Mouse (Mus musculus) forebrain, embryonic 12.5 days (tissue): ENCODE measurements around the gene Thegl. TPM values are rescaled to one million over a fixed set of nuclear protein-coding genes. Genes with fewer than 3 reads are reported as not detected.

Experiments used
- ATAC-seq: fragments of 200-750 bp; cut with Nextera tagmentation; 2 replicates; pipeline ENCODE4 v1.8.0; 2017; ENCODE audit warnings: moderate TSS enrichment; ENCODE audit not compliant: low FRiP score
- H3K27ac ChIP-seq: fragments of 300-500 bp; sonication (generic); 2 replicates; pipeline ENCODE4 v1.5.1; 2016; ENCODE audit warnings: mild to moderate bottlenecking
- H3K27me3 ChIP-seq: fragments of 300-500 bp; sonication (generic); 2 replicates; pipeline ENCODE4 v1.6.1; 2016; ENCODE audit warnings: mild to moderate bottlenecking
- H3K36me3 ChIP-seq: fragments of 300-500 bp; sonication (generic); replicated peaks from 2 replicates; pipeline ENCODE4 v1.6.1; 2016; ENCODE audit warnings: mild to moderate bottlenecking
- H3K4me1 ChIP-seq: fragments of 300-500 bp; sonication (generic); 2 replicates; pipeline ENCODE4 v1.6.1; 2016
- H3K4me2 ChIP-seq: fragments of 300-500 bp; sonication (generic); 2 replicates; pipeline ENCODE4 v1.6.1; 2016; ENCODE audit warnings: mild to moderate bottlenecking, moderate library complexity
- H3K4me3 ChIP-seq: fragments of 300-500 bp; sonication (generic); replicated peaks from 2 replicates; pipeline ENCODE4 v1.5.1; 2016; ENCODE audit warnings: mild to moderate bottlenecking
- H3K9ac ChIP-seq: fragments of 300-500 bp; sonication (generic); 2 replicates; pipeline ENCODE4 v1.6.1; 2016; ENCODE audit warnings: mild to moderate bottlenecking
- H3K9me3 ChIP-seq: fragments of 300-500 bp; sonication (generic); 2 replicates; pipeline ENCODE4 v1.6.1; 2016
- WGBS: fragments of 180-500 bp; shearing (Covaris S2); methylation state at CpG from one replicate; pipeline ENCODE4 v1.1.7; 2016; 5-methylcytosine and 5-hydroxymethylcytosine counted together
- polyA plus RNA-seq: library from polyadenylated mRNA; unstranded; fragments of >200 nt; fragmentation: Nextera tagmentation; extraction: Ambion mirVana; gene quantifications from 2 replicates; pipeline ENCODE4 v1.2.1, GENCODE M21; 2016

Thegl gene
- polyA plus RNA-seq, 1 experiment from 2014 or later = 0.33 TPM

DNA sequence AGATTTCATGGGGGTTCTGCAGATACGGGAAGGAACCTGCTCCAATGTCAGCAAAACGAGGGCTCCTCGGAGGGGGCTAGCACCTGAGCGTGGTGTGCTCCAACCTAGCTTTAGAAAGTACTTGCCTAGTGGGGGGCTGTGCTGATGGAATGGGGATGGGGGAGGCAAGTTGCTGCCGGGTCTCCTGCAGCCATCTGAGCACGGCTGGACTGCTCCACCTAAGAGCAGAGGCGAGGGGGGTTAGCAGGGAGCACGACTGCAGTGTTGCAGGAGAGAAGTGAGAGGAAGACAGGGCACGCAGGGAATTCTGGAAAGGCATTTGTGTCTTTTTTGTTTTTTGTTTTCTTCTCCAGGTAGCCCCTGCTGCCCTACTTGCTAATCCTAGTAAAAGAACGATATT lies 44.5 kb downstream of the Thegl start:
- peaks cover 13% of the 10 kb centered on the region for H3K4me1 ChIP-seq
- H3K27ac ChIP-seq = no peak overlapping the region
- no peaks in the 10 kb centered on the region for H3K9me3 ChIP-seq
- H3K9ac ChIP-seq = no peak overlapping the region
- 33% methylated on average over 10 of the region's 10 CpGs for WGBS
- no peak overlapping the region for H3K4me3 ChIP-seq
- H3K4me2 ChIP-seq = no peak overlapping the region
- ATAC-seq = no peak
- peaks cover 30% of the 10 kb centered on the region for H3K27me3 ChIP-seq
- H3K36me3 ChIP-seq = no peaks in the 10 kb centered on the region

- H3K4me2 ChIP-seq = no peak overlapping the region
- no peaks in the 10 kb centered on the region for H3K36me3 ChIP-seq
- no peak overlapping the region for H3K4me3 ChIP-seq
- H3K4me1 ChIP-seq = peaks cover 13% of the 10 kb centered on the region
- H3K27me3 ChIP-seq = peaks cover 30% of the 10 kb centered on the region
- H3K9ac ChIP-seq = no peak overlapping the region
- no peak for ATAC-seq
- no peak overlapping the region for H3K27ac ChIP-seq
- no peaks in the 10 kb centered on the region for H3K9me3 ChIP-seq
- WGBS = 35% methylated on average over 17 of the region's 17 CpGs
These were observed 45.7 kb downstream of the Thegl start for GRCm38 (mm10) chr5:77061372-77062038.

- 86% methylated on average over 8 of the region's 8 CpGs for WGBS
- H3K4me1 ChIP-seq = no peaks in the 10 kb centered on the region
- no peak overlapping the region for H3K27ac ChIP-seq
- no peaks in the 10 kb centered on the region for H3K9me3 ChIP-seq
- H3K27me3 ChIP-seq = no peaks in the 10 kb centered on the region
- no peak overlapping the region for H3K4me2 ChIP-seq
- no peaks in the 10 kb centered on the region for H3K36me3 ChIP-seq
- H3K9ac ChIP-seq = no peak overlapping the region
- ATAC-seq = no peak
- no peak overlapping the region for H3K4me3 ChIP-seq
These were observed 51.5 kb downstream of the Thegl start for GRCm38 (mm10) chr5:77067321-77067720.

DNA sequence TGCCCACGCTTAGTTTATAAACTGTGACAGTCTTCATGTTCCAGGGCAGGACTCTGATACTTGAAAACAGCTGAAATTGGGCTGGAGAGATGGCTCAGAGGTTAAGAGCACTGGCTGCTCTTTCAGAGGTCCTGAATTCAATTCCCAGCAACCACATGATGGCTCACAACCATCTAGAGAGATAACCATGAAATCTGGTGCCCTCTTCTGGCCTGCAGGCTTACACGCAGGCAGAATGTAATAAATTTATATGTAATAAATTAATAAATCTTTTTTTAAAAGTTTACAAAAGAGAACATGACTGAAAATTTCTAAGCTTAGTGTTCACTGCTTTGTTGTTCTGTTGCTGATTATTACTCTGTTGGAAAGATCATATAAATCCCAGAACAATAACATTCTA lies 55.2 kb downstream of the Thegl start:
- Histone ChIP-seq H3K4me1 (no peaks in the 10 kb centered on the region), H3K9ac (no peak overlapping the region), H3K36me3 (no peaks in the 10 kb centered on the region), H3K27ac (no peak overlapping the region), H3K27me3 (peaks cover 3% of the 10 kb centered on the region; the same call in 1 of the 2 replicates), H3K4me2 (no peak overlapping the region), H3K9me3 (no peaks in the 10 kb centered on the region), H3K4me3 (no peak overlapping the region)
- WGBS = 88% methylated on average over 2 of the region's 2 CpGs
- ATAC-seq = no peak

DNA sequence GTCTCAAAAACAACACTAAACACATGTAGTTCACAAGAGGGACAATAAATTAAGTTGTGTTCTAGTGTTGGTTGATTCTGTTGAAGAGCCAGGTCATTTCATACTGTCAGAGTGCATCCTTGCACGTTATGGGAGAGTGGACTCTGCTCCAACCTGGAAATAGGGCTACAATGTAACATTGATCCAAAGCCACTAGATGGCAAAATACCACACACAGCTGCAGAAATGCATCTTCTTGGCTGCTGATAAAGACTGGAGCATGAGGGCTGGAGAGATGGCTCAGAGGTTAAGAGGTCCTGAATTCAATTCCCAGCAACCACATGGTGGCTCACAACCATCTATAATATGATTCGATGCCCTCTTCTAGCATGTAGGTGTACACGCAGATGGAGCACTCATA lies 55.8 kb downstream of the Thegl start:
- no peak overlapping the region for H3K4me2 ChIP-seq
- no peaks in the 10 kb centered on the region for H3K9me3 ChIP-seq
- no peak overlapping the region for H3K9ac ChIP-seq
- no peaks in the 10 kb centered on the region for H3K36me3 ChIP-seq
- peaks cover 3% of the 10 kb centered on the region; the same call in 1 of the 2 replicates for H3K27me3 ChIP-seq
- no peak for ATAC-seq
- H3K4me3 ChIP-seq = no peak overlapping the region
- WGBS = 88% methylated on average over 3 of the region's 3 CpGs
- no peaks in the 10 kb centered on the region for H3K4me1 ChIP-seq
- no peak overlapping the region for H3K27ac ChIP-seq

DNA sequence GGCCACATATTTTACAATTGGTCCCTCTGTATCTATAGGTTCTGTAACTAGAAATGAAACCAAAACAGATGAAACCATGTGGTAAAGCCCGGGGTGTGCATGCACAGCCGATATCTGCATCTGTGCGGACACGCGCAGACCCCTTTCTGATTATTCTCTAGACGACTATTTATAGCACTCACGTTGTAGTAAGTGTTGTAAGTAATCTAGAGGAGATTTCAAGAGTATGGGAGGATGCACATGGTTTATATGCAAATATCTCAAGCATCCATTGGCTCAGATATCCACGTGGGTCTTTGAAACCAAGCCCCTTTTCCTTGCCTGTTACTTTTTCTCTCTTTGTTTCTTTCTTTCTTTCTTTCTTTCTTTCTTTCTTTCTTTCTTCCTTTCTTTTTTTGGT lies 58.0 kb downstream of the Thegl start:
- H3K4me1 ChIP-seq = no peaks in the 10 kb centered on the region
- no peak overlapping the region for H3K4me3 ChIP-seq
- H3K9me3 ChIP-seq = peaks cover 4% of the 10 kb centered on the region; the same call in 1 of the 2 replicates
- no peak overlapping the region for H3K9ac ChIP-seq
- no peak overlapping the region for H3K4me2 ChIP-seq
- H3K36me3 ChIP-seq = no peaks in the 10 kb centered on the region
- no peak for ATAC-seq
- H3K27me3 ChIP-seq = peaks cover 3% of the 10 kb centered on the region; the same call in 1 of the 2 replicates
- no peak overlapping the region for H3K27ac ChIP-seq
- WGBS = 91% methylated on average over 8 of the region's 8 CpGs

DNA sequence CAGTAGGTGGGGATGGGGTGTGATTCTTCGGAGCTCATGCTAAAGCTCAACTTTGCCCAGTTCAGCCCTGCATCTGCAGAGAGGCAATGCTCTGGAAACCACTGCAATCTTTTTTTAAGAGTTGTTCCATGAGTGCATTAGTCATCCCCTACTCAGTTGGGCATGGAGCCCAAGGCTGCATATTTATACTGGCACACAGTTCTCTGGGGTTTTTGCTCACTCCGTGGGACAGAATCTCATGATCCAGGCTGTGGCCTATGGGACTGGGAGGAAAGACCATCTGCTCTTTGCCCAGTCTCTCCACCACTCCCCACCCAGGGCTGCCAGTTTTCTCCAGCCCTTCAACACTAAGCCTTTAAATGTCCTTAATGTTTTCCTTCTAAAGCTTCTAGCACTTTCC lies 59.1 kb downstream of the Thegl start:
- 87% methylated on average over 2 of the region's 2 CpGs for WGBS
- H3K27me3 ChIP-seq = peaks cover 3% of the 10 kb centered on the region; the same call in 1 of the 2 replicates
- no peak for ATAC-seq

GRCm38 (mm10) chr5:77075951-77076350 lies 60.1 kb downstream of the Thegl start:
- no peak for ATAC-seq
- Histone ChIP-seq H3K4me3 (no peak overlapping the region), H3K4me1 (no peaks in the 10 kb centered on the region), H3K4me2 (no peak overlapping the region), H3K36me3 (no peaks in the 10 kb centered on the region), H3K9ac (no peak overlapping the region), H3K9me3 (peaks cover 4% of the 10 kb centered on the region; the same call in 1 of the 2 replicates), H3K27me3 (peaks cover 3% of the 10 kb centered on the region; the same call in 1 of the 2 replicates), H3K27ac (no peak overlapping the region)
- 97% methylated on average over 4 of the region's 4 CpGs for WGBS

More for the DNA sequence above, 59.1 kb downstream of the Thegl start:
- H3K36me3 ChIP-seq = no peaks in the 10 kb centered on the region
- H3K4me1 ChIP-seq = no peaks in the 10 kb centered on the region
- H3K27ac ChIP-seq = no peak overlapping the region
- H3K4me3 ChIP-seq = no peak overlapping the region
- H3K4me2 ChIP-seq = no peak overlapping the region
- peaks cover 4% of the 10 kb centered on the region; the same call in 1 of the 2 replicates for H3K9me3 ChIP-seq
- H3K9ac ChIP-seq = no peak overlapping the region

GRCm38 (mm10) chr5:77080761-77081160 lies 64.9 kb downstream of the Thegl start:
- no peaks in the 10 kb centered on the region for H3K36me3 ChIP-seq
- WGBS = 97% methylated on average over 4 of the region's 4 CpGs
- H3K27me3 ChIP-seq = no peaks in the 10 kb centered on the region
- peaks cover 4% of the 10 kb centered on the region; the same call in 1 of the 2 replicates for H3K9me3 ChIP-seq
- no peaks in the 10 kb centered on the region for H3K4me1 ChIP-seq
- H3K9ac ChIP-seq = no peak overlapping the region
- no peak for ATAC-seq
- H3K4me2 ChIP-seq = no peak overlapping the region
- no peak overlapping the region for H3K27ac ChIP-seq
- no peak overlapping the region for H3K4me3 ChIP-seq

DNA sequence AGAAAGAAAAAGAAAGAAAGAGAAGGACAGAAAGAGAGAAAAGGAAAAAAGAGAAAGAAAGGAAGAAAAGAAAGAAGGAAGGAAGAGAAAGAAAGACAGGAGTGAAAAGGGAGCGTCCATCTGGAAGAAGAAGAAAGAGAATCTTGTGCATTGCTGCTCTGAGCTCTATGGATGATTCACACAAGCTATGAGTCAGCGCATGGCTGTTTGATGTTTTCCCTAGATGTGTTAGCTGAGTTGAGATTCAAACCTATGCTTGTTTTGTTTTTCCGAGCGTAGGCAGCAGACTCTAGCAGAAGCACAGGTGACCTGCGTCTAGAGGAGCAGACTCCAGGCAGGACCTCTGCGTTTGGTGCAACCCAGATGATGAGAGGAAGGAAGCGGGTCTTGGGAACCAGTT lies 66.9 kb downstream of the Thegl start:
- H3K4me3 ChIP-seq = no peak overlapping the region
- no peak overlapping the region for H3K9ac ChIP-seq
- H3K27me3 ChIP-seq = 0 out of 2 replicates have a peak, but pooled peaks cover 3% of the 10 kb centered on the region
- no peak overlapping the region for H3K27ac ChIP-seq
- H3K4me2 ChIP-seq = no peak overlapping the region
- H3K4me1 ChIP-seq = no peaks in the 10 kb centered on the region
- 86% methylated on average over 7 of the region's 7 CpGs for WGBS
- no peaks in the 10 kb centered on the region for H3K36me3 ChIP-seq
- H3K9me3 ChIP-seq = no peaks in the 10 kb centered on the region
- ATAC-seq = no peak

DNA sequence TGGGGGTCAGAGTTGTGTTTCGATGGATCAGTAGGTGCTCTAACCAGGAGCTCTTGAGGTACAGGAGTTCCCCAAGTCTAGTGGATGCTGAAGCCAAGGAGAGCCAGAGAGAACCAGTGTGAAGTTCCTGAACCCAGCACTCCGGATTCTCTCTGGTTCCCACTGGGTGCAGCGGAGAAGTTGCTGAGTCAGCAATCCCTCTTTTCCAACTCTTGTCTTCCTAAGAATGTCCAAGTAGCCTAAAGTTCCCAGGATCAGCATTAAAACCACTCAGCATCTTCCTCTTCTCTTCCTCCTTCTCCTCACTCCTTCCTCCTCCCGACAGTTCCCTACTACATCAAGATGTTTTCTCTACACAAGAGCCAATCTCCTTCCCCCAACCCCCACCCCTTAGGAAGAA lies 68.6 kb downstream of the Thegl start:
- no peak for ATAC-seq
- no peak overlapping the region for H3K27ac ChIP-seq
- H3K27me3 ChIP-seq = peaks cover 18% of the 10 kb centered on the region
- no peaks in the 10 kb centered on the region for H3K36me3 ChIP-seq
- WGBS = 91% methylated on average over 4 of the region's 4 CpGs
- H3K9me3 ChIP-seq = no peaks in the 10 kb centered on the region
- H3K4me2 ChIP-seq = no peak overlapping the region
- no peak overlapping the region for H3K9ac ChIP-seq
- H3K4me1 ChIP-seq = no peaks in the 10 kb centered on the region
- H3K4me3 ChIP-seq = no peak overlapping the region

- no peak overlapping the region for H3K4me2 ChIP-seq
- peaks cover 18% of the 10 kb centered on the region for H3K27me3 ChIP-seq
- 94% methylated on average over 10 of the region's 10 CpGs for WGBS
- H3K36me3 ChIP-seq = no peaks in the 10 kb centered on the region
- ATAC-seq = no peak
- no peak overlapping the region for H3K27ac ChIP-seq
- no peak overlapping the region for H3K4me3 ChIP-seq
- no peak overlapping the region for H3K9ac ChIP-seq
- peaks cover 9% of the 10 kb centered on the region for H3K4me1 ChIP-seq
- no peaks in the 10 kb centered on the region for H3K9me3 ChIP-seq
These were observed 70.1 kb downstream of the Thegl start for GRCm38 (mm10) chr5:77085753-77086450.

DNA sequence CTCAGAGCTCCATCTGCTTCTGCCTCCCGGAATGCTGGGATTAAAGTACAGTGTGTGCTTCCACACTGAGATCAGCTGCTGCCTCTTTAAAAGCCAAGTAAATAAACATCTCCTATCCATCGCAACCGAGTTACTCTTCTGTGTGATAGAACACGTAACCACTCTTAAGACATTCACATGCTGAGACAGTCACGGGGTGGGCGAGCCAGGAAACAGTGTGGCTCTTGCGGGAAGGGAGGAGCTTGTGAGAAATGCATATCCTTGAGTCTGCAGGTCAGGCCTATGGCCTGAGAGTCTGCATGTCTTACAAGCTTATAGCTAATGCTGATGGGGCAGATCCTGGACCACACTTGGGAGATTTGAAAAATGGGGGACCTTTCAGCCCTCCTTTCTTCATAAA lies 70.7 kb downstream of the Thegl start:
- H3K9me3 ChIP-seq = no peaks in the 10 kb centered on the region
- H3K4me3 ChIP-seq = no peak overlapping the region
- peaks cover 9% of the 10 kb centered on the region for H3K4me1 ChIP-seq
- peaks cover 20% of the 10 kb centered on the region for H3K27me3 ChIP-seq
- 94% methylated on average over 7 of the region's 7 CpGs for WGBS
- no peak overlapping the region for H3K9ac ChIP-seq
- no peaks in the 10 kb centered on the region for H3K36me3 ChIP-seq
- no peak overlapping the region for H3K27ac ChIP-seq
- no peak for ATAC-seq
- H3K4me2 ChIP-seq = no peak overlapping the region
